Mouse (Mus musculus) testis, postnatal 14 days (tissue): ENCODE results near the gene Cacna1a.
"Not testable (repeated sequence)": the region's sequence is repeated elsewhere in the genome, so short reads cannot be mapped to it uniquely, and the experiment has no call there.

Experiments used
- DNase-seq: peaks from one replicate; pipeline ENCODE4 v3.0.0; 2021; ENCODE audit warnings: low spot score

Cacna1a gene

GRCm38 (mm10) chr8:84592015-84592662 lies 203.9 kb downstream of the Cacna1a start:
- DNase-seq: peak; percentile 31

GRCm38 (mm10) chr8:84593143-84593542 lies 204.9 kb downstream of the Cacna1a start:
- no peak for DNase-seq

DNA sequence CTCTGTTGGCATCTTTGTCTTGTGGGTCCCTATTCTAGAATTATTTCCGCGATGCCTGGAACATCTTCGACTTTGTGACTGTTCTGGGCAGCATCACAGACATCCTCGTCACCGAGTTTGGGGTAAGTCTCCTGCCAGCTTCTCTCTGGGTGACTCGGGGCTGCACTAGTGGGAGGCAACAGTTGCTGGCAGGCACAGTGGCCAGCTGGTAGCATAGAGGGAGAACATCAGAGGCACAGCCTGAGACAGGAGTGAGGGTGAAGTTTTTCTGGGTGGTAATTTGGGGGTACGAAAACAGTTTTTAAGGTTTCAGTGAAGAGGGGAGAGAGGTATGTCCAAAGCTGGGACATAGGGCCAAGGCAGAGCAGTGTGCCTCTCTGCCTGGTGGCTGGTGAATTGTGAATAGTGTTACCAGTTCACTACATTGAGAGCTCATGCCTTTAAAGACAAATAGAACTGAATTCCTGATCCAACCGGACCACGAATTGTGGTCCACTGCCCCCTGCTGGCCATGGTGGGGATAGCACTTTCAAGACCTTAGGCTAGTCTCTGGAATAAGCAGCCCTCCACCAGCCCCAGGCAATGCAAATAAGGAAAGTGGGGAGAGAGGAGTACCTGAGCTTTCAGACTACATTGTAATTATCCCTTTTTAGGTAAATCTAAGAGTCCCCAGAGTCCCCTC lies 206.0 kb downstream of the Cacna1a start:
- peak; percentile 46 for DNase-seq

DNA sequence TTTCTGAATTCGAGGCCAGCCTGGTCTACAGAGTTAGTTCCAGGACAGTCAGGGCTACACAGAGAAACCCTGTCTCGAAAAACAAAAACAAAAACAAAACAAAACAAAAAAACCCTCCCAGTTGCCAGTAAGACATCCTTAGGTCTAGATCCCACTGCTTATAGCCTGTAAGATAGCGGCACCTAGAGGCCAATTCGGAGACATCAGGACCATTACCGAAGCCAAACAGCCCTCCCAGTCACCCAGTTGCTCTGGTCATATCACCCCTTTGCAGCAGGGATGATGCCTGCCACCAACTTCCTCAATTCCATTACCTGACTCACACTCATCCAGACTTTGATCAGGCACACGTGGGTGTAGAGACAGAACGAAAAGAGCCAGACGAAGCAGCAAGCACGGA lies 207.4 kb downstream of the Cacna1a start:
- DNase-seq: no peak

DNA sequence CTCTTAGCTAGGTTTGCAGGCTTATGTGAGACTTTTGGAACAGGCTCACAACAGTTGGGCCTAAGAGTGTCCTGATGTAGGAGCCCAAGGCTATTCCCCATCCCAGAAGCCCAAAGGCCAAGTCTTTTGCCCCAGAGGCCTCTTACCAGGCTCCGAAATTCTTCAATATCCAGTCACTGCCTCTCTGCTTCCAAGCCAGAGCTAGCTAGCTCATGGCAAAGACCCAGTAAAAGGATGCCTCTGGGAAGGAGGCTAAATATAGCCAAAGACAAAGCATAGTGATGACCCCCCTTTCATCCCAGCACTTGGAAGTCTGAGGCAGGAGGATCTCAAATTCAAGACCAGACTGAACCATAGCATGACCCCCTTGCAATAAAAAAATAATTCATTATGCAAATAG lies 211.2 kb downstream of the Cacna1a start:
- no peak for DNase-seq

- DNase-seq: no peak
Measured at GRCm38 (mm10) chr8:84600311-84600907, 212.2 kb downstream of the Cacna1a start.

- DNase-seq: no peak
Measured at GRCm38 (mm10) chr8:84601221-84601751, 213.0 kb downstream of the Cacna1a start.

GRCm38 (mm10) chr8:84614512-84615223 lies 226.4 kb downstream of the Cacna1a start:
- DNase-seq: no peak

DNA sequence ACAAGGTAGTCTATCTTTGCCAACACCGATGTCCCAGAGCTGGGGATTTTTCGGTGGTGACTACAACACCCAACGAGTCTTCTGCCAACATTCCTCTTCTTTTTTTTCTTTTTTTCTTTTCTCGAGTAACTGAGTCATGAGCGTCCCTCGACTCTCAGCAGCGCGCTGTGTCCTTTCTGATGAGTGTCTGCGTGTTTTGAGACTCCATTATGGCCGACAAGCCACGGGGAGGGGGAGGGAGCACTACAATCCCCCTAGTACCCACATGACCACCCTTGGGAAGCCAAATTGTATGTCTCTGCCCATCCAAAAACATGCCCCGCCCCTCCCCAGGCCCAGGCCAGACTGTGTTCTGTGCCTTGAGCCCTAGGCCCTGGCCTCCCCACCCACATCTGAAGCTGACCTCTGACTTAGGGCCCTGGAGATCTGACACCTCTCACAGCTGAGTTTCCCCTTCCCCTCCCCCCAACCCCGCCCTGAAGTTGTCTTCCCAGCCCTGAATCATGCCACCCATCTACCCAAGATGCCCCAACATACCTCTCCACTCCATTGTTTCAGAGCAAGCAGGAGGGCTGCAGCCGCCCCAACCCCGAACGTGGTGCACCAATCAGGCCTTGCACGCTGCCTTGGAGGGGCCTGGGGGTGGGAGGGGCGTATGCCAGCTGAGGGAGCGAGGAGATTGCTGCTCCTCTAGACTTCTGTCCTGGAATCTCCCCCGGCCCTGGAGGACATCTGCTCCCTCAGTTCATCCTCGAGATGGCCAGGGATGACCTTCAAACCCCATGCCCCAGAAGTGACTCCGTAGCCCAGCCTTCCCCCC lies 227.6 kb downstream of the Cacna1a start:
- DNase-seq: no peak

DNA sequence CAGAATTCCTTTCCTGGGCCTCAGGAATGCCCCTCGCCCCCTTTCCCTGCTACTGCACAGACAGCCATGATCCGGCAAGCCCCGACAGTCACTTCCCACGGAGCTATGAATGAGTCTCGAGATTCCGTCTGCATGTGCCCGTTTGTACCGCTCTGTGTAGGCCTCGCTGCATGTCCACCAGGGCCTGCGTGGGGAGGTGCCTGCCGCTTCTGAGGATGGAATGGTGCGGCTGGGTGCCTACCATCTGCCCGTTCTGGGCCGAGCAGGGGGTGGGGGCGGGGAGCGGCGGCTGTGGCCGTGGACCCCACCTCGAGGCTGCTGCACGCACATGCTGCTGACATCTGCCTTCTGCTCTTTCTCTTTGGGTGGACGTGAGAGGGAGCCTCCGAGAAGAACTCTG lies 228.8 kb downstream of the Cacna1a start:
- no peak for DNase-seq

DNA sequence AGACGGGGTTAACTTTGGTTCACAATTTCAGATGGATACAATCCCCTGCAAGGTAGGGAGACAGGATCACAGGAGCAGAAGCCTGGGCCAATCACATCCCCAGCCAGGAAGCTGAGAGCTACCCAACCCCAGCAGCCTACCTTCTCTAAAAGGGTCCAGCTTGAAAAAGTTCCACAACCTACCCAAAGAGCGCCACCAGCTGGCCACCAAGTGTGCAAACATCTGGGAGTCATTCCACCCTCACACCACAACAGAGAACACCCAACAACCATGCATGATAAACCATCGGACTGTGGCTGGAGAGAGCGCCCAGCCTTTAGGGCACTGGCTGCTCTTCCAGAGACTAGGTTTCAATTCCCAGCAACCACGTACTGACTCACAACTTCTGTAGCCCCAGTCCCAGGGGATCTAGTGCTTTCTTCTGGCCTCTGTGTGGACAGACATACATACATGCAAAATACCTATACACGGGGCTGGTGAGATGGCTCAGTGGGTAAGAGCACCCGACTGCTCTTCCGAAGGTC lies 232.9 kb downstream of the Cacna1a start:
- no peak for DNase-seq

DNA sequence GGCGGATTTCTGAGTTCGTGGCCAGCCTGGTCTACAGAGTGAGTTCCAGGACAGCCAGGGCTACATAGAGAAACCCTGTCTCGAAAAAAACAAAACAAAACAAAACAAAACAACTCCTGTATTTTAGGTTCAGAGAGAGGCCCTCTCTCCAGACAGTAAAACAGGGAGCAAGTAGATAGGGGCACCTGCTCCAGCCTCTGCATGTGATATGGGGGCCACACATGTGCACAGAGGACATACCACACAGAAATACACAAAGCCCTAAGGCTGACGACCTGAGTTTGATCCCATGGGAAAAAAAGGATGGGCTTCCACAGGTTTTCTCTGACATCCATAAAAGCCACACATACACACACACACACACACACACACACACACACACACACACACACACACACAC lies 235.2 kb downstream of the Cacna1a start:
- not testable (repeated sequence) for DNase-seq

GRCm38 (mm10) chr8:84629586-84629985 lies 241.3 kb downstream of the Cacna1a start:
- DNase-seq: no peak

DNA sequence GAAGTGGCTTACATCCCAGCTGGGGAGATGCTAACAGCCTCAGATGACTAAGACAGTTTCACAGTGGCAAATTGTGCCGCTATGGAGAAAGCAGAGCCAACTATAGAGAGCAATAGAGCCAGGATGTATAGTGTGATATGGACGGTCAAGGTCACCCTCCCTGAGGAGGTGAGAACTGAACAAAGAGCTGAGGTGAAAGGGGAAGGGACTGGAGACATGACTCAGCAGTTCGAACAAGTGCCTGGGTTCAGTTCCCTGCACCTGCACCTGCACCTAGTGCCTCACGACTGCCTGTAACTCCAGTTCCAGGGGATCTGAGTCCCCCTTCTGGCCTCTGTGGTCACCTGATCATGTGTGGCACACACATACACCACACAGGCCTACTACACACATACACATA lies 241.9 kb downstream of the Cacna1a start:
- DNase-seq: no peak

DNA sequence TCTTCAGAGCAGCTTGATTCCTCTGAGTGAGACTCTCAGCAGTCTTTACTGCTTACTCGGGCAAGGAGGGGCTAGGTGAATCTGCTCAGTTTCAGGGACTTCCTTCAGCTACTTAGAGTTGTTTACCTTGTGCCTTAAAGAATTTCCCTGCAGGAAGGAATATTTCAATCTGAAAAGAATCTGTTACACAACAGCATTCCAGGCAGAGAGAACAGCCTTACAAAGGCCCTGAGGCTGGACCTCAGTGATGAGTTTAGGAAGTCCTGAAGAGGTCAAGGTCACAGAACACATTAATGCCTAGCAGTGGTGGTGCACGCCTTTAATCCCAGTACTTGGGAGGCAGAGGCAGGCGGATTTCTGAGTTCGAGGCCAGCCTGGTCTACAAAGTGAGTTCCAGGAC lies 243.6 kb downstream of the Cacna1a start:
- no peak for DNase-seq

DNA sequence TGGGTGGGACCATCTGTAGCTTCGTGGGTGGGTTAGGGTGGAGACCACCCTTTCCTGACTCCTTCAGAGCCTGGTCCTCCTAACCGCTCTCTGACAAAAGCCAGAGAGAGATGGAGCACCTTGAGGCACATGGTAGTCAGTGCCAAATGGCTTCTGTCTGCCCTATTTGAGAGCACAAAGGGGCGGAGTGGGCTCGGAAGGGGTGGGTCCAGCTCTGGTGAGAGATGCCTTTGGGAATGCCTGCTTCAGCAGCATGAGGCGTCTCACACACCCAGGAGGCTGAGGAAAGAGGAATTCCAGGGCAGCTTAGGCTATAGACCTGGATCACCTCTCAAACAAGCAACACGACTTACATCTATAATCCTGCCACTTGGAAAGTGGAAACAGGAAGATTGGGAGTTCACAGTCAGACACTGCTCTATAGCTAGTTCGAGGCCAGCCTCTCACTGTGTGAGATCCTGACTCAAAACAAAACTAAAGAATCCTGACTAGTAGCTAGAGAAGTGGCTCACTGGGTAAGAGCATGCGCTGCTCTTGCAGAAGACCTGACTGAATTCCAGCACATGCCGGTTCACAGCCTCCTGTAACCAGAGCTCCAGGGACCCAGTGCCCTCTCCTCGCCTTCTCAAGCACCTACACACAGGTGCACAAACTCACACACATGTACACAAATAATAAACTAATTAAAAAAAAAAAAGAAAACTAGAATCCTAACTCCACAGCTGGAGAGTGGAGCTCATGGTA lies 245.8 kb downstream of the Cacna1a start:
- DNase-seq: no peak

DNA sequence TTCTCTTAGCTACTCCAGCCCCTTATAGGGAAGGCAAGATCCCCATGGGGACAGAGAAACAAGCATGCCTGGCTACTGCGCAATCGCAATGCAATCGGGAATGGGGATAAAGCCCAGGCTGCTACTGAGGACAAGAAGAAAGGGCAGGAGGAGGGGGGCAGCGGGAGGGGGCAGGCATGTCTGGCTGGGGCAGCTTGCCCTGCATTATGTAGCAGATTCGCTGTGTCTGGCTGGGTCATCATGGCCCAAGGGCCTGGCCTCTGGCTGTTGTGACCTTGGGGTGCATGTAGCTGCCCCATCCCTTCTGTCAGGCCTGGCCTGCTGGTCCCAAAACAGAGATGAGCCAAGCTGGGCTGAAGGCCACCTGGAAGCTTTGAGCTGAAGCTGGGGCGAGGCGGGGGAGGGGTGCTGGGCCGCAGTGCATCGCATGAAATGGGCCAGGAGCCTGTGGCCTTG lies 246.6 kb downstream of the Cacna1a start:
- peak; percentile 48 for DNase-seq

DNA sequence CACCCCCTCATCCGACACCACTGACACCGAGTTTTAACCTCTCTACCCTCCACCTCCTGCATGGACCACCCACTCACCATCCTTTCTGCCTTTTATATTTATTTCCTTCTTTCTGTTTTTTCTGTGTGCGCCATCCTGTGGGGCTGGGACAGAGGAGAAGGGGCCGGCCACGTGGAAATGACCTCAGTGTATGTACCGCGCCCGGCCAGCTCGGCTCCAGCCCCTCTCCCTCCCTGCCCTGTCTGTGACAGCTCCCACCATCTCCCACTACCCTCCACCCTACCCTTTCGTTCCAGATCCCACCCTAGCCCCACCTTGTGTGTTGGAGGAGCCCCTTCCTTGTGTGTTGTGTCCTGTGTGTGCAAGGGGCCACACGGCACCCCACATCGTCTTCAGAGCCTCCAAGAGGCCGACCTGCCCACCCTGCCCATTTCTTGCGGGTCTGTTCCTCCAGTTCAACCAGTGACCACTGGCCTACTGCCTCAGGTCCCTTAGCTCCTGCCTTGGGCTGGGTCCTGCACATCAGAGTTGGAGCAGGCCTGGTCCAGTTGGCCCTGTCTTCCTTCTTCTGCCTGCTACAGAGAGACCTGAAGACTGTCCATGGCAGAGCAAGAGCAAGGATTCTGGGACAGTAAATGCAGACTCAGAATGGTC lies 247.3 kb downstream of the Cacna1a start:
- DNase-seq: no peak

DNA sequence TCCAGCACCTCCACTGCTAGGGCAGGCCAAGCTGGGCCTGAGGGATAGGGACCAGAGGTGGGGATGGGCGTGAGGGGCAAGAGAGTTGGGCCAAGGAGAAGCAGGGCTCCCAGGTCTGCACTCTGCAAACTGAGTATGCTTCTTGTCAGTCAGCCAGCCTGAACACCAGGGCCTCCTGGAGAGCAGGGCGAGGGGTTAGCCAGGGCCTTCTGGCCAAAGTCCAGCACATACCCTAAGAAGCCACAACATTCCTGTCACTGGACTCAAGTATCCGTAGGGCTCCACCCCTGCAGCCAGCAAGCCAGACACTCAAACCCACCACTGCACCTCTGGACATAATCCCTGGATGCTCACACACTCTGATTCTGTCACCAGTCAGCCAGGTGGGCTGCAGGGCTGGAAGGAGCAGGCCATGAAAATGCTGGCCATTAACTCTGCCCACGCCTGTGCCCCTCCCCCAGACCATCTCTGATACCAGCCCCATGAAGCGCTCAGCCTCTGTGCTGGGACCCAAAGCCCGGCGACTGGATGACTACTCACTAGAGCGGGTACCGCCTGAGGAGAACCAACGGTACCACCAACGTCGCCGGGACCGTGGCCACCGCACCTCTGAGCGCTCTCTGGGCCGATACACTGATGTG lies 247.9 kb downstream of the Cacna1a start:
- DNase-seq: no peak
